Mouse (Mus musculus): Measurements from ENCODE around the gene Gm20662. TPM values are rescaled to one million over a fixed set of nuclear protein-coding genes. Genes with fewer than 3 reads are reported as not detected.

Gm20662 gene
- polyA plus RNA-seq, 1 experiment from 2014 or later: 0.44 TPM

DNA sequence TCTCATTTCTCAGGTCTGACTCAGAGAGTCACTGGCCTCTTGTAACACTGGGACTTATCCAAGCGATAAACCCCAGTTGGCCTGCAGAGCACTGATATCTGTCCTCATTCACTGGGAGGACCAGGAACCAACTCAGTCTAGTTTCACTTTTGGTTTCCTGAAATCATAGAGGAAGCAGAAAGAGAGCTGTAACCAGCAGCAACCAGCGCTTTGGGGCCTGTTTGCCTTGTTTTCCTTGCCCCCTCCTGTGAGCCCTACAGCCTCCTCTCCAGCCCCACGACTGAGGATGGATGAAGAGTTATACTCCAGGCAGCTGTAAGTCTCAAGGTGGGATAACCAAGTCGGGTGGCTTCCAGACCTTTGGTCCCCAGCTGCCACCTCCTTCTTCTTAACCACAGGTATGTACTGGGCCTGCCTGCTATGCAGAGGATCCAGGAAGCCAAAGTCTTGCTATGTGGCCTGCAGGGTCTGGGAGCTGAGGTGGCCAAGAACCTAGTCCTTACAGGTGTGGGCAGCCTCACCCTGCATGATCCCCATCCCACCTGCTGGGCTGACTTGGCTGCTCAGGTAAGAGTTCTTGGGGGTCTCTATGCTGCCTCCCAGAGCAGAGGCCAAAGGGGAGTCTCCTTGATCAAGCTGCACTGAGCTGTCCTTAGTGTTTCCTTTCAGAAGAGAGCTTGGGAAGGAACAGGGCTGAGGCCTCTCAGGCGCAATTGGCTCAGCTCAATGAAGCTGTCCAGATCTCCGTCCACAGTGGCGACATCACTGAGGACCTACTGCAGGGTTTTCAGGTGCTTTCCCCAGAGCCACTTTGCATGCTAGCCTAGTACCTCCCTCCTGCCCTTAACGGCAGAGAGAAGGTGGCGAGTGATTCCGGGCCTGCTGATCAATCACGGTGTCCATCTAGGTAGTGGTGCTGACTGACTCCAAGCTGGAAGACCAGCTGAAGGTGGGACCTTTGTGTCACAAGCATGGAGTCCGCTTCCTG is 20.5 kb upstream of the Gm20662 start, which contains the start of gene Uba7:
Gene Uba7 (plus strand): TSS at position 107 of the 988 bp plus-strand sequence.
- ATAC-seq (ENCODE audit: low read depth): peak; percentile 82
- Histone ChIP-seq H3K27ac (peak within 1 kb of the TSS; percentile 98), H3K4me3 (replicated peaks) (peak within 1 kb of the TSS; percentile 77), H3K9ac (peak within 1 kb of the TSS; percentile 92), H3K4me1 (replicated peaks) (peaks cover 97% of the 10 kb centered on the region), H3K9me3 (replicated peaks) (no peaks in the 10 kb centered on the region), H3K4me2 (peak within 1 kb of the TSS; percentile 93), H3K27me3 (no peaks in the 10 kb centered on the region), H3K36me3 (peaks cover 50% of the 10 kb centered on the region)
- peak; percentile 81 for DNase-seq
- WGBS (ENCODE audit: insufficient replicate concordance): 41% methylated on average over 12 of the region's 12 CpGs

DNA sequence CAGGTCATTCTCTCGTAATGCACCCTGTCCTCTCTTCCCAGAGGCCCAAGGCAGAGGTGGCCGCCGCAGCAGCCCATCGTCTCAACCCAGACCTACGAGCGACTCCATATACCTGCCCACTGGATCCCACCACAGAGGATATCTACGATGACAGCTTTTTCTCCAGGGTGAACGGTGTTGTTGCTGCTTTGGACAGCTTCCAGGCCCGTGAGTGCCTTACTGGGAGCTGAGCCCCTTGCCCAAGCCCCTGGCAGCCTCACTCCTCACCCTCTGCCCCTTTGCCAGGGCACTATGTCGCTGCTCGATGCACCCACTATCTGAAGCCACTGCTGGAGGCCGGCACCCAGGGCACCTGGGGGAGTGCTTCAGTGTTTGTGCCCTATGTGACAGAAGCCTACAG is 17.3 kb upstream of the Gm20662 start:
- peaks cover 97% of the 10 kb centered on the region for H3K4me1 ChIP-seq (replicated peaks)
- WGBS (ENCODE audit: insufficient replicate concordance): 90% methylated on average over 12 of the region's 12 CpGs

DNA sequence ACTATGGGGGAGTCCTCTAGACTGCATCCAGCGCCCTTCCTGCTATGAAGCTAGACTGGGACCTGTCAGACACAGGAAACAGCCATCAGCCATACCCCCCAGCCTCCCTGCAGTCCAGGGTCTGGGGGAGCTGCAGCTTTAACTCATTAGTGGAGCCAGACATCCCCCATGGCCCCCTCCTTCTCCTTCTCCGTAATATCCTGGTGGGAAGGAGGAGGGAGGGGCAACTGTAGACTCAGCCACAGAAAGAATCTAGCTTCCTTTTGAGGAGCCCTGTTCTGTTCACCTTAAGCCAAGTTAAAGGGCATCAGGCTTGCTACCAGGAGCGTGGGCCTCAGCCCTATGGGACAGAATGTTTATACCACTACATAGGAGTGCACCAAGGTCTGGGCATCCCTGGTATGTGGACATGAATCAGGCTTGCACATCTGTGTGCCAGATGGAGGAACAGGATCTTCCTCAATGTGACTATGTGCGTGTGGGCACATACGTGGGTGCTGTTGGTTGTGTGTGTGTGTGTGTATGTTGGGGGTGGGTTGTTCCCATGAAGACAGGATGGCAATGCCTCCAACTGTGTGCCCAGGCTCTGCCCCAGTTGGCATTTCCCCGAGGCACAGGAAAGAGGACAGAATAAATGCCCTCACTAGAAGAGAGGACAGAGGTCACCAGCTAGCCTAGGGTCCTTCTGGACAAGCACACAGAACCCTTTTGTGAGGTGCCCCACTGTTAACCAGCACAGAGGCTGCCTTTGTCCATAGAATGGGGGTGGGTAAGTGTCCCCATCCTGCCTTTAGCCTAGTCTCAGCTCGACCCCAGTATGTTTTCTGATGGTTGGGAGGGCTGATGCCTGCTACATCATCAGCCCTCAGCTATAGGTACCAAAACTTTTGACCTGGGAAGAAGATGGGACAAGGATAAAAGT is 14.2 kb upstream of the Gm20662 start:
- Histone ChIP-seq H3K27me3 (no peaks in the 10 kb centered on the region), H3K4me1 (replicated peaks) (peaks cover 96% of the 10 kb centered on the region), H3K36me3 (peaks cover 76% of the 10 kb centered on the region), H3K27ac (peak overlapping the region; percentile 98), H3K4me2 (peak overlapping the region; percentile 93), H3K4me3 (replicated peaks) (peak overlapping the region; percentile 83), H3K9me3 (replicated peaks) (no peaks in the 10 kb centered on the region), H3K9ac (peak overlapping the region; percentile 94)
- ATAC-seq (ENCODE audit: low read depth) (no peak), DNase-seq (no peak)
- 23% methylated on average over 7 of the region's 7 CpGs for WGBS (ENCODE audit: insufficient replicate concordance)

More for the DNA sequence above, 17.3 kb upstream of the Gm20662 start:
- peaks cover 73% of the 10 kb centered on the region for H3K36me3 ChIP-seq
- peak overlapping the region; percentile 93; the same call in 1 of the 2 replicates for H3K4me2 ChIP-seq
- H3K9ac ChIP-seq: 0 out of 2 replicates have a peak overlapping the region, but pooled peaks have one; percentile 31
- no peak for ATAC-seq (ENCODE audit: low read depth)
- H3K27me3 ChIP-seq: no peaks in the 10 kb centered on the region
- H3K27ac ChIP-seq: peak overlapping the region; percentile 98
- no peaks in the 10 kb centered on the region for H3K9me3 ChIP-seq (replicated peaks)
- no peak for DNase-seq
- no peak overlapping the region; the same call in 1 of the 2 replicates for H3K4me3 ChIP-seq (replicated peaks)

DNA sequence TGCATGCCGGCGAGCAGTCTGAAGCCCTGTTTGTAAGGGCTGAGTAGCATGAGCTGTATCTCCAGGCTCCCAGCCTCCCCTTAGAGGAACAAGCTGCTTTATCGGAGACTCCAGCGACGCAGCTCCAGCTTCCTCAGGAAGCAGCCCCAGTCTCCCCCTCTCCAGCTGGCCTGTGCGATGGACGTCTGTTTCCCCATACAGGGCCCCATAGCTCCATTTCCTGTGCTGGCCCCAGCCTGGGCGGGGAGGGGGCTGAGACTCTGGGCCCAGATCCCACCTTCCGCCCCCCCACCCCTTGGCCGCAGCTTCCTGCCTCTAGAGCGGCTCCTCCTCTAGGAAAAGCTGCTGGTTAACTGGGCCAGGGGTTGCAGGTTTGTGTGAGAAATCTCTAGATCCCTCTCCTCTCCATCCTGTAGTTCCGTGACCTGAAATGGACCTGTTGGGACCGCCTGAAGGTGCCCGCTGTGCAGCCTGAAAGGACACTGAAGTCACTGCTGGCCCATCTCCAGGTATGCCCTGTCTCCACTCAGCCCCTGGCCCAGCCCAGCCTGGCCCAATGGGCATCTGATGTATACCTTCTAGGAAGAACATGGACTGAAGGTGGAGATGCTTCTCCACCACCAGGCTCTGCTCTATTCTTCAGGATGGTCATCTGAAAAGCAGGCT is 13.3 kb upstream of the Gm20662 start, which contains the start of gene Gm20661:
Gene Gm20661 (plus strand): TSS at position 378 of the 666 bp plus-strand sequence.
- Histone ChIP-seq H3K9me3 (replicated peaks) (no peaks in the 10 kb centered on the region), H3K27ac (peak within 1 kb of the TSS; percentile 98), H3K4me1 (replicated peaks) (peaks cover 94% of the 10 kb centered on the region), H3K27me3 (no peaks in the 10 kb centered on the region), H3K4me3 (replicated peaks) (peak within 1 kb of the TSS; percentile 83), H3K36me3 (peaks cover 68% of the 10 kb centered on the region), H3K4me2 (peak within 1 kb of the TSS; percentile 93), H3K9ac (peak within 1 kb of the TSS; percentile 94)
- DNase-seq (peak; percentile 87), ATAC-seq (ENCODE audit: low read depth) (peak; percentile 80)
- WGBS (ENCODE audit: insufficient replicate concordance): 9% methylated on average over 14 of the region's 14 CpGs

DNA sequence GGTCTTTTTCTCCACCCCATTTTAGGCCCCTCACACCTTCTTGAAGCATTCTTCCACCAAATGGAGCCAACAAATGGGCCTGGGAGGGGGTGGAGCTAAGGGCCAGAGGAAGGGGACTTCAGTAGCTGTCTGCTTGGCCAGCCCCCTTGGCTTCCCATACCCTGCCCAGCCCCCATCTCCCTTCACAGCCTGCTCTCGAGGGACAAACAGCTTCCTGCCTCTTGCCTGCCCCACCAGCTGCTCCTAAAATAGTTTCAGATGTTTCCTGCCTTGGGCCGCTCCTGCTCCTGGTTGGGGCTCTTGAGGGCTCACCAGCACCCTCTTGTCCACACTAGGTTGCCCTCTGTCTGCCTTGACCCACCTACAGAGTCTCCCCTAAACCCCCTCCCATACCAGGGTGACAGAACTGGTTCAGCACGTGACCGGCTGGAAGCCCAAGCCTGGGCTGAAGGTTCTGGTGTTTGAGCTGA is 12.7 kb upstream of the Gm20662 start:
- 11% methylated on average over 4 of the region's 4 CpGs for WGBS (ENCODE audit: insufficient replicate concordance)
- Histone ChIP-seq H3K4me3 (replicated peaks) (peak overlapping the region; percentile 83), H3K9ac (peak overlapping the region; percentile 94), H3K27me3 (no peaks in the 10 kb centered on the region), H3K4me2 (peak overlapping the region; percentile 93), H3K4me1 (replicated peaks) (peaks cover 91% of the 10 kb centered on the region), H3K36me3 (peaks cover 61% of the 10 kb centered on the region), H3K27ac (peak overlapping the region; percentile 98), H3K9me3 (replicated peaks) (no peaks in the 10 kb centered on the region)
- DNase-seq: peak; percentile 56
- no peak for ATAC-seq (ENCODE audit: low read depth)

DNA sequence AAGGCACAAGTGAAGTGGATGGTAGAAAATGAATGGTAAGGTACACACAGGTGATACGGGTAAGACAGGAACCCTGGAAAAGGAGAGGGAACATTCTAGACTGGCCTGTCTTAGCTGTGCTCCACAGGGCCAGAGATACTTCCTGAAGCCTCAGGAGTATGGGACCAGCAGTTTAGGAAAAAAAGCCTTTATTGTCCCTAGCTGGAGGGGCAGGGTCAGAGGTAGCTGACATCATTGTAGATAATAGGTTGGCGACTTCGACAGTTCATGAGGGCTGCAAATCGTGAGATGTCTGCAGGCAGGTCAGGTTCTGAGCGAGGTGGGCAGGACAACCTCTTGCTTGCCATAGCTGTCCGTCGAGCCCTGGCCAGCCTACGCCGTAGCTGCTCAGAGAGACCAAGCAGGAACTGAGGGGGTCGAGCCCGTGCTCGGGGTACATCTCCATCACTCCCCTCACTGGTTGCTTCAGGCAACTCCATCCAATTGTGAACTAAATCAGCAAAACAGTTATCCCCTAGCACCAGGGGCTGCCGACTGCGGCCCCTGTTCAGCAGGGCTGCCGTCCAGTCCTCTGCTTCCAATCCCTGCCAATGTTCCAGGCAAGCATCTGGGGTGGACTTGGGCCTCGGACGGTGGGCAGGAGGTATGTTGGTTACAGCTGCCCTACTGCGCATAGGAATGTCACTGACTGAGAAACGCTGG is 11.9 kb upstream of the Gm20662 start:
- Histone ChIP-seq H3K27ac (peak overlapping the region; percentile 98), H3K27me3 (no peaks in the 10 kb centered on the region), H3K4me3 (replicated peaks) (peak overlapping the region; percentile 83), H3K9ac (peak overlapping the region; percentile 94), H3K4me1 (replicated peaks) (peaks cover 83% of the 10 kb centered on the region), H3K36me3 (peaks cover 54% of the 10 kb centered on the region), H3K9me3 (replicated peaks) (no peaks in the 10 kb centered on the region), H3K4me2 (peak overlapping the region; percentile 93)
- no peak for DNase-seq
- ATAC-seq (ENCODE audit: low read depth): no peak
- WGBS (ENCODE audit: insufficient replicate concordance): 24% methylated on average over 19 of the region's 19 CpGs

DNA sequence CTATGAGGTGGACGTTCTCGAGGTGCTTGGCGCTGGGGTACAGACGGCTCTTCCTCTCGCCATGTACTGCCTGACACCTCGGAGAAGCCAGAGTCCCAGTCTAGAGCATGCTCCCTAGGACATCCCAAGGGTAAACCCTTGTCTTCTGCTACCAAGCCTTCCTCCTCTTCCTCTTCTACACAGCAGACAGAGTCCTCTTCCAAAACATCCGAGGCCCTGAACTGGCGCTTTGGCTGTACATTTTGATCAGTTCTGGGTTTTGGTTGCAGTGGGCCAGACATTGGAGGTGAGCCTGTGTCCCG is 11.4 kb upstream of the Gm20662 start:
- peak overlapping the region; percentile 94 for H3K9ac ChIP-seq
- ATAC-seq (ENCODE audit: low read depth) (no peak), DNase-seq (no peak)
- H3K9me3 ChIP-seq (replicated peaks): no peaks in the 10 kb centered on the region
- H3K4me3 ChIP-seq (replicated peaks): peak overlapping the region; percentile 83
- H3K4me1 ChIP-seq (replicated peaks): peaks cover 81% of the 10 kb centered on the region
- peak overlapping the region; percentile 93 for H3K4me2 ChIP-seq
- peaks cover 49% of the 10 kb centered on the region for H3K36me3 ChIP-seq
- WGBS (ENCODE audit: insufficient replicate concordance): 9% methylated on average over 9 of the region's 9 CpGs
- H3K27me3 ChIP-seq: no peaks in the 10 kb centered on the region
- H3K27ac ChIP-seq: peak overlapping the region; percentile 98

DNA sequence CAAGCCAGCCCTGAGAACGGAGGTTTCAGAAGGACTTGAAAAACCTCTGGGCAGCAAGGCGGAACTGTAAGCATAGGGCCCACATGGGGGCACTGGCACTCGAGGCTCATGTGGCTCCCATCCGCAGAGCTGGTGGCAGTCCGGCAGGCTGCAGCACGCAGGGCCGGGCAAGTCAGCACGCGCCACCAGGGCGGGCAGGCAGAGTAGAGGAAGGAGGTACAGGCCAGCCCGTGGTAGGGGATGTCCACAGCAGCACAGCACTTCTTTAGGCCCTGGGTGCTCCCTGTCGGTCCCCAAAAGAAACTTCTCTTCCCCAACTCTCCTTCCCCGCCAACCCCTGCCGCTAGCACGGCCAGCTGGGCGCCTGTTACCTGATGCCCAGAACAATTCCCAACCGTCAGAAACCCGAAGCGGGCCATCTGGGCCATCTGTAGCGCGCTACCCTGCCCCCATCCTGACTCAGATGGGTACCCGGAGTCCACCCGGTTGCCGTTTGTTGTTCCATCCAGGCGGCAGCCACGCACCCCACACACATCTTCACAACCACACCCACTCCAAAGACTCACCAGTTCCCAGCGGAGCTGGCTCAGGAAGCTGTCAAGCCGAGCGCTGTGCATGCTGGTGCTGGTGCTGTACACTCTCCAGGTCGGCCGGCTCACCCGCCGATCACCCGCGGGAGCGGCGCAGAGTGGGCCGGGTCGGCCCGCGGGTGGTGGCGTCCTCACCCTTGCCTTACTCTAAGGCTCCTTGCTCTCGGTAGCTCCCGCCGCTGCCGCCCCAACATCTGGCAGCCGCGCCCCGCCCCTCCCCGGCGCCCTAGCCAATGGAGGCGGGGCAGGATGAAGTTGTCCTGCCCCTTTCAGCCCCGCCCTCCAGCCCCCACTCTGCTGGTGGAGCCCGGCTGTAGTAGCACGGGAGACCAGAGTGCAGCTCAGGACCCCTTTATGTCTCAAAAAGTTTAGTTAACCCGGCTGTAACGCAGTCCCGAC is 10.7 kb upstream of the Gm20662 start, which contains the start of gene Inka1:
Gene Inka1 (minus strand): TSS at position 749 of the 989 bp plus-strand sequence.
- Histone ChIP-seq H3K9ac (peak within 1 kb of the TSS; percentile 94), H3K9me3 (replicated peaks) (no peaks in the 10 kb centered on the region), H3K4me3 (replicated peaks) (peak within 1 kb of the TSS; percentile 83), H3K27me3 (no peaks in the 10 kb centered on the region), H3K27ac (peak within 1 kb of the TSS; percentile 98), H3K4me1 (replicated peaks) (peaks cover 81% of the 10 kb centered on the region), H3K4me2 (peak within 1 kb of the TSS; percentile 93), H3K36me3 (peaks cover 42% of the 10 kb centered on the region)
- under 1% methylated on average over 58 of the region's 58 CpGs for WGBS (ENCODE audit: insufficient replicate concordance)
- DNase-seq: peak; percentile 86
- ATAC-seq (ENCODE audit: low read depth): peak; percentile 75

DNA sequence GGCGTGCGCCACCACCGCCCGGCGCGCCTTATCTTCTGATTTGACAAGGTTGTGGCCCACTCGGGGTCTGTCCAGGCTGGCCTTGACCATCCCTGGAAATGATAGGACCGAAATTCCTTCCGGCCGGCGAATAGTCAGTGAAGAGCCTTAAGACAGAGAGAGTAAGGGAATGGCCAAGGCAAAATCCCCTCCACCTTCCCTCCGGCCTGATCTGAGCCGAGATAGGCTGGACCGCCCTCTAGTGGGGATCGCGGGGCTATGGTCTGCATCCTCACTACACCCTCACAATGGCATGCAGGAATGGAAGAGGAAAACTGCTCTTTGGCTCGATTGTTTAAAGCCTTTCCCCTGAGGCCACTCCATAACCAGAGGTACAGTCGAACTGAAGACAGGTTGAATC is 9.8 kb upstream of the Gm20662 start:
- Histone ChIP-seq H3K4me1 (replicated peaks) (peaks cover 72% of the 10 kb centered on the region), H3K27ac (peak overlapping the region; percentile 98), H3K9ac (peak overlapping the region; percentile 94), H3K36me3 (peaks cover 32% of the 10 kb centered on the region), H3K4me3 (replicated peaks) (peak overlapping the region; percentile 83), H3K4me2 (peak overlapping the region; percentile 93), H3K27me3 (no peaks in the 10 kb centered on the region), H3K9me3 (replicated peaks) (no peaks in the 10 kb centered on the region)
- under 1% methylated on average over 18 of the region's 18 CpGs for WGBS (ENCODE audit: insufficient replicate concordance)
- ATAC-seq (ENCODE audit: low read depth) (no peak), DNase-seq (peak; percentile 73)
